ENCODE assay signal across 8 mouse cellular contexts in genomic region chr19:47432339-47432738, GRCm38 (mm10). TPM values are rescaled to one million over a fixed set of nuclear protein-coding genes. Genes with fewer than 3 reads are reported as not detected.
DNase-seq lines count a peak whose midpoint lies in the region; ATAC-seq and TF ChIP-seq lines count a peak whose summit lies in the region.

No protein-coding gene starts in this region.

- no peaks in the 10 kb centered on the region for H3K9me3 ChIP-seq in embryonic facial prominence, embryonic 11.5 days (replicated peaks; ENCODE audit: control insufficient read depth, low read length)
- H3K9me3 ChIP-seq in intestine, embryonic 14.5 days (ENCODE audit: control insufficient read depth, low read length): no peaks in the 10 kb centered on the region
- H3K9me3 ChIP-seq in lung, embryonic 14.5 days (ENCODE audit: low read depth, low read length): no peaks in the 10 kb centered on the region

- H3K9ac ChIP-seq in embryonic facial prominence, embryonic 11.5 days (replicated peaks; ENCODE audit: low read length): 0 out of 2 replicates have a peak overlapping the region, but pooled peaks have one; percentile 18
- H3K9ac ChIP-seq in intestine, embryonic 14.5 days (ENCODE audit: low read length): no peak overlapping the region
- H3K9ac ChIP-seq in lung, embryonic 14.5 days: no peak overlapping the region

- H3K4me1 ChIP-seq in embryonic facial prominence, embryonic 11.5 days (ENCODE audit: control insufficient read depth, insufficient read depth, low read length): peaks cover 4% of the 10 kb centered on the region; the same call in 1 of the 2 replicates
- peaks cover 26% of the 10 kb centered on the region for H3K4me1 ChIP-seq in intestine, embryonic 14.5 days (replicated peaks; ENCODE audit: control insufficient read depth, insufficient read depth, low read length)
- H3K4me1 ChIP-seq in lung, embryonic 14.5 days (ENCODE audit: insufficient read depth): peaks cover 40% of the 10 kb centered on the region

- DNase-seq in layer of hippocampus, adult 11-12 months (ENCODE audit: low spot score): peak; percentile 37
- DNase-seq in layer of hippocampus, adult 18-20 months (ENCODE audit: low spot score in 2 of 2): no peak
- DNase-seq in embryonic facial prominence, embryonic 11.5 days (ENCODE audit: low spot score): peak; percentile 24
- no peak for DNase-seq in intestine, embryonic 14.5 days (ENCODE audit: low spot score)
- peak; percentile 80 for DNase-seq in lung, embryonic 14.5 days
- peak; percentile 91 for DNase-seq in splenic B cell, adult 2 months (ENCODE audit: low read depth, low spot score)
- no peak for DNase-seq in c-Kit-positive CD71-positive TER-119-positive erythroid progenitor cells, embryonic 14.5 days (ENCODE audit: low spot score)
- no peak for DNase-seq in left cerebral cortex, adult 2 months (ENCODE audit: extremely low spot score in 1 of 2, low spot score in 2 of 2)

- no peaks in the 10 kb centered on the region for H3K36me3 ChIP-seq in embryonic facial prominence, embryonic 11.5 days (replicated peaks; ENCODE audit: control insufficient read depth, insufficient read depth, low read depth, low read length)
- no peaks in the 10 kb centered on the region for H3K36me3 ChIP-seq in intestine, embryonic 14.5 days (ENCODE audit: control insufficient read depth, insufficient read depth, low read length)
- no peaks in the 10 kb centered on the region for H3K36me3 ChIP-seq in lung, embryonic 14.5 days (ENCODE audit: insufficient read depth)
- peaks cover 2% of the 10 kb centered on the region; the same call in 1 of the 2 replicates for H3K36me3 ChIP-seq in splenic B cell, adult 2 months (ENCODE audit: control insufficient read depth, insufficient read depth, low read length, poor library complexity, severe bottlenecking)

- 39% methylated on average over 10 of the region's 10 CpGs for WGBS in embryonic facial prominence, embryonic 11.5 days
- 59% methylated on average over 10 of the region's 10 CpGs for WGBS in intestine, embryonic 14.5 days
- 33% methylated on average over 10 of the region's 10 CpGs for WGBS in lung, embryonic 14.5 days

- no peak overlapping the region for H3K27ac ChIP-seq in embryonic facial prominence, embryonic 11.5 days (replicated peaks; ENCODE audit: low read depth, low read length)
- H3K27ac ChIP-seq in intestine, embryonic 14.5 days (ENCODE audit: low read depth): 0 out of 2 replicates have a peak overlapping the region, but pooled peaks have one; percentile 18
- peak overlapping the region; percentile 58; the same call in 1 of the 2 replicates for H3K27ac ChIP-seq in lung, embryonic 14.5 days (ENCODE audit: low read depth)
- no peak overlapping the region for H3K27ac ChIP-seq in left cerebral cortex, adult 2 months

- no peak for TF ChIP-seq CTCF in lung, embryonic 14.5 days (IDR thresholded peaks at IDR 0.05; ENCODE audit: low read depth)
- TF ChIP-seq CTCF in left cerebral cortex, adult 2 months (IDR thresholded peaks at IDR 0.05): no peak

- ATAC-seq in embryonic facial prominence, embryonic 11.5 days (replicated peaks; ENCODE audit: insufficient number of reproducible peaks, low FRiP score, low TSS enrichment, low read depth): peak; percentile 34; the same call in 1 of the 2 replicates
- ATAC-seq in intestine, embryonic 14.5 days (replicated peaks; ENCODE audit: low FRiP score, low TSS enrichment, low read depth): no peak
- ATAC-seq in lung, embryonic 14.5 days (ENCODE audit: insufficient read depth): peak; percentile 57; the same call in 1 of the 2 replicates

- no peak overlapping the region for H3K4me3 ChIP-seq in embryonic facial prominence, embryonic 11.5 days (ENCODE audit: low read depth, low read length)
- no peak overlapping the region for H3K4me3 ChIP-seq in intestine, embryonic 14.5 days (ENCODE audit: low read depth, low read length)
- no peak overlapping the region for H3K4me3 ChIP-seq in lung, embryonic 14.5 days (ENCODE audit: low read depth, low read length)
- no peak overlapping the region for H3K4me3 ChIP-seq in left cerebral cortex, adult 2 months

- intact Hi-C loops in left cerebral cortex, adult 2 months (cut with DNase I): no loop called here

- H3K4me2 ChIP-seq in embryonic facial prominence, embryonic 11.5 days (ENCODE audit: low read depth, low read length): no peak overlapping the region
- H3K4me2 ChIP-seq in intestine, embryonic 14.5 days (ENCODE audit: low read length): no peak overlapping the region
- H3K4me2 ChIP-seq in lung, embryonic 14.5 days: peak overlapping the region; percentile 7

- no peaks in the 10 kb centered on the region for H3K27me3 ChIP-seq in embryonic facial prominence, embryonic 11.5 days (ENCODE audit: control insufficient read depth, insufficient read depth, low read length)
- no peaks in the 10 kb centered on the region for H3K27me3 ChIP-seq in intestine, embryonic 14.5 days (replicated peaks; ENCODE audit: control insufficient read depth, insufficient read depth, low read length)
- H3K27me3 ChIP-seq in lung, embryonic 14.5 days (ENCODE audit: insufficient read depth, low read length): no peaks in the 10 kb centered on the region
- H3K27me3 ChIP-seq in splenic B cell, adult 2 months (ENCODE audit: control insufficient read depth, insufficient read depth, low read length, poor library complexity, severe bottlenecking): no peaks in the 10 kb centered on the region

RNA-seq across cellular contexts. Expression of gene Sh3pxd2a, which starts 31.9 kb away (rescaled TPM):
- total RNA-seq in layer of hippocampus, adult 18-20 months (2021): 10 to 100 TPM; 33.4 to 35.4 TPM
- 7.4 and 9.1 TPM in 2 replicates for polyA plus RNA-seq in embryonic facial prominence, embryonic 11.5 days (2014; fragmentation: Nextera tagmentation; extraction: Ambion mirVana)
- 8.8 and 8.9 TPM in 2 replicates for polyA plus RNA-seq in intestine, embryonic 14.5 days (2014; fragmentation: Nextera tagmentation; extraction: Ambion mirVana)
- polyA plus RNA-seq in lung, embryonic 14.5 days (2014; fragmentation: Nextera tagmentation; extraction: Ambion mirVana): 10.2 and 12.0 TPM in 2 replicates
- 10 to 100 TPM; 30.2 to 36.8 TPM for total RNA-seq in left cerebral cortex, adult 2 months (2021)

Comparison
In these comparisons a context has a peak if more than half of its experiments do, and no peak if none do; other contexts are left out.
1. DNase-seq: peak in layer of hippocampus, adult 11-12 months (single experiment), embryonic facial prominence, embryonic 11.5 days (single experiment), lung, embryonic 14.5 days (single experiment) and splenic B cell, adult 2 months (single experiment); none in layer of hippocampus, adult 18-20 months (0 of 2), intestine, embryonic 14.5 days (single experiment), c-Kit-positive CD71-positive TER-119-positive erythroid progenitor cells, embryonic 14.5 days (single experiment) and left cerebral cortex, adult 2 months (0 of 2).
2. H3K27ac ChIP-seq: peak in intestine, embryonic 14.5 days (single experiment) and lung, embryonic 14.5 days (single experiment); none in embryonic facial prominence, embryonic 11.5 days (single experiment) and left cerebral cortex, adult 2 months (single experiment).